Mouse (Mus musculus): ENCODE results near the gene Fthl17e. TPM values are rescaled to one million over a fixed set of nuclear protein-coding genes. Genes with fewer than 3 reads are reported as not detected.
"Not testable (repeated sequence)": the region's sequence is repeated elsewhere in the genome, so short reads cannot be mapped to it uniquely, and the experiment has no call there.

Fthl17e gene
- polyA plus RNA-seq (2012; rRNA removed) = not detected in 2 replicates

- DNase-seq (ENCODE audit: extremely low spot score in 1 of 2, low spot score in 1 of 2) = not testable (repeated sequence)
These were observed at the start of gene Fthl17e for GRCm38 (mm10) chrX:9033193-9033592. Gene Fthl17e (plus strand): TSS chrX:9033493.

GRCm38 (mm10) chrX:8986655-8987054 lies 46.6 kb upstream of the Fthl17e start, which contains the start of gene Fthl17d:
Gene Fthl17d (minus strand): TSS chrX:8986755.
- DNase-seq (ENCODE audit: extremely low spot score in 1 of 2, low spot score in 1 of 2) = not testable (repeated sequence)

- no peak for DNase-seq (ENCODE audit: extremely low spot score in 1 of 2, low spot score in 1 of 2)
These were observed 17.2 kb upstream of the Fthl17e start for GRCm38 (mm10) chrX:9016079-9016478.

GRCm38 (mm10) chrX:9019481-9019880 lies 13.8 kb upstream of the Fthl17e start:
- no peak for DNase-seq (ENCODE audit: extremely low spot score in 1 of 2, low spot score in 1 of 2)

GRCm38 (mm10) chrX:9041611-9042010 lies 8.3 kb downstream of the Fthl17e start:
- peak in 1 of 2 experiments; percentile 6 for DNase-seq (ENCODE audit: extremely low spot score in 1 of 2, low spot score in 1 of 2)

GRCm38 (mm10) chrX:9060952-9061351 lies 27.7 kb downstream of the Fthl17e start:
- DNase-seq (ENCODE audit: extremely low spot score in 1 of 2, low spot score in 1 of 2) = peak; percentile 42 to 98

- no peak for DNase-seq (ENCODE audit: extremely low spot score in 1 of 2, low spot score in 1 of 2)
These were observed 28.8 kb downstream of the Fthl17e start for GRCm38 (mm10) chrX:9062101-9062500.

GRCm38 (mm10) chrX:9062715-9063114 lies 29.4 kb downstream of the Fthl17e start, which contains the start of gene Fthl17f:
Gene Fthl17f (plus strand): TSS chrX:9063015.
- DNase-seq (ENCODE audit: extremely low spot score in 1 of 2, low spot score in 1 of 2) = not testable (repeated sequence)

- DNase-seq (ENCODE audit: extremely low spot score in 1 of 2, low spot score in 1 of 2) = peak; percentile 70 to 79
These were observed 44.4 kb downstream of the Fthl17e start for GRCm38 (mm10) chrX:9077699-9078098.

Other genes starting within 250 kb of the Fthl17e start
- not detected in 2 replicates for gene Ssxb5, start 229.8 kb upstream of the Fthl17e start, polyA plus RNA-seq (2012; rRNA removed)
- gene Gm6592, start 189.5 kb upstream of the Fthl17e start, polyA plus RNA-seq (2012; rRNA removed) = not detected in 2 replicates
- not detected in 2 replicates for gene Gm5751, start 159.2 kb upstream of the Fthl17e start, polyA plus RNA-seq (2012; rRNA removed)
- gene B630019K06Rik, start 141.1 kb upstream of the Fthl17e start, polyA plus RNA-seq (2012; rRNA removed) = 20.0 and 20.4 TPM in 2 replicates
- not detected in 2 replicates for gene Fthl17b, start 70.5 kb upstream of the Fthl17e start, polyA plus RNA-seq (2012; rRNA removed)
- not detected in 2 replicates for gene Fthl17c, start 56.9 kb upstream of the Fthl17e start, polyA plus RNA-seq (2012; rRNA removed)
- gene Fthl17d, start 46.7 kb upstream of the Fthl17e start, polyA plus RNA-seq (2012; rRNA removed) = not detected in 2 replicates
- not detected in 2 replicates for gene Fthl17f, start 29.5 kb downstream of the Fthl17e start, polyA plus RNA-seq (2012; rRNA removed)
- not detected in 2 replicates for gene 4930402K13Rik, start 71.1 kb downstream of the Fthl17e start, polyA plus RNA-seq (2012; rRNA removed)
- gene Lancl3, start 166.4 kb downstream of the Fthl17e start, polyA plus RNA-seq (2012; rRNA removed) = 2.9 and 3.0 TPM in 2 replicates
- gene Gm14862, start 223.4 kb downstream of the Fthl17e start, polyA plus RNA-seq (2012; rRNA removed) = not detected in 2 replicates
- gene Xk, start 239.3 kb downstream of the Fthl17e start, polyA plus RNA-seq (2012; rRNA removed) = 7.5 and 8.3 TPM in 2 replicates

Data from frontal cortex, adult 2 months (tissue).